Mouse (Mus musculus) hindbrain, embryonic 11.5 days (tissue): Measurements from ENCODE around the gene Ankmy1. TPM values are rescaled to one million over a fixed set of nuclear protein-coding genes. Genes with fewer than 3 reads are reported as not detected.

Source experiments
- ATAC-seq: fragments of 200-750 bp; cut with Nextera tagmentation; 2 replicates; pipeline ENCODE4 v1.8.0; 2017; ENCODE audit warnings: mild to moderate bottlenecking, moderate TSS enrichment, moderate library complexity; ENCODE audit not compliant: low FRiP score
- DNase-seq: peaks from one replicate; pipeline ENCODE4 v3.0.0-alpha.2; 2015; ENCODE audit warnings: low spot score
- H3K27ac ChIP-seq: fragments of 300-500 bp; sonication (generic); 2 replicates; pipeline ENCODE4 v1.5.1; 2014; ENCODE audit warnings: mild to moderate bottlenecking, low read depth, low read length
- H3K27me3 ChIP-seq: fragments of 300-500 bp; sonication (generic); 2 replicates; pipeline ENCODE4 v1.6.1; 2014; ENCODE audit warnings: mild to moderate bottlenecking, low read length, moderate library complexity, mixed read lengths; ENCODE audit not compliant: control insufficient read depth, insufficient read depth
- H3K36me3 ChIP-seq: fragments of 300-500 bp; sonication (generic); 2 replicates; pipeline ENCODE4 v1.6.1; 2014; ENCODE audit warnings: mild to moderate bottlenecking, low read length, moderate library complexity, mixed read lengths; ENCODE audit not compliant: control insufficient read depth, insufficient read depth
- H3K4me1 ChIP-seq: fragments of 300-500 bp; sonication (generic); replicated peaks from 2 replicates; pipeline ENCODE4 v1.6.1; 2014; ENCODE audit warnings: low read length, mixed read lengths; ENCODE audit not compliant: control insufficient read depth, insufficient read depth
- H3K4me2 ChIP-seq: fragments of 300-500 bp; sonication (generic); replicated peaks from 2 replicates; pipeline ENCODE4 v1.6.1; 2014; ENCODE audit warnings: mild to moderate bottlenecking, low read depth, low read length
- H3K4me3 ChIP-seq: fragments of 300-500 bp; sonication (generic); 2 replicates; pipeline ENCODE4 v1.5.1; 2014; ENCODE audit warnings: low read depth, low read length
- H3K9ac ChIP-seq: fragments of 300-500 bp; sonication (generic); 2 replicates; pipeline ENCODE4 v1.6.1; 2014; ENCODE audit warnings: low read depth, low read length
- H3K9me3 ChIP-seq: fragments of 300-500 bp; sonication (generic); 2 replicates; pipeline ENCODE4 v1.6.1; 2016; ENCODE audit warnings: low read length; ENCODE audit not compliant: control insufficient read depth
- WGBS: fragments of 180-500 bp; shearing (Covaris S2); extraction: QIAGEN DNeasy Blood & Tissue Kit; methylation state at CpG from one replicate; pipeline ENCODE4 v1.1.7; 2014; 5-methylcytosine and 5-hydroxymethylcytosine counted together
- polyA plus RNA-seq: library from polyadenylated mRNA; unstranded; fragments of >200 nt; fragmentation: Nextera tagmentation; extraction: Ambion mirVana; gene quantifications from 2 replicates; pipeline ENCODE4 v1.2.1, GENCODE M21; 2014

Gene Ankmy1
- polyA plus RNA-seq, 1 experiment from 2014 or later = 0.80 TPM

GRCm38 (mm10) chr1:92888901-92889655 lies 13.6 kb downstream of the Ankmy1 start:
- Histone ChIP-seq H3K27ac (no peak overlapping the region), H3K9ac (no peak overlapping the region), H3K4me2 (no peak overlapping the region), H3K4me3 (no peak overlapping the region), H3K9me3 (no peaks in the 10 kb centered on the region), H3K27me3 (no peaks in the 10 kb centered on the region), H3K36me3 (no peaks in the 10 kb centered on the region), H3K4me1 (no peaks in the 10 kb centered on the region)
- ATAC-seq (no peak), DNase-seq (no peak)
- WGBS = 75% methylated on average over 7 of the region's 7 CpGs

- H3K27ac ChIP-seq = no peak overlapping the region
- 91% methylated on average over 6 of the region's 6 CpGs for WGBS
- no peaks in the 10 kb centered on the region for H3K4me1 ChIP-seq
- ATAC-seq (no peak), DNase-seq (no peak)
- no peaks in the 10 kb centered on the region for H3K36me3 ChIP-seq
- H3K4me2 ChIP-seq = no peak overlapping the region
- H3K4me3 ChIP-seq = no peak overlapping the region
- H3K9me3 ChIP-seq = no peaks in the 10 kb centered on the region
- no peaks in the 10 kb centered on the region for H3K27me3 ChIP-seq
- no peak overlapping the region for H3K9ac ChIP-seq
Measured at GRCm38 (mm10) chr1:92881982-92882381, 20.7 kb downstream of the Ankmy1 start.

- Histone ChIP-seq H3K27ac (no peak overlapping the region), H3K4me3 (no peak overlapping the region), H3K9ac (no peak overlapping the region), H3K36me3 (no peaks in the 10 kb centered on the region), H3K4me2 (no peak overlapping the region), H3K9me3 (no peaks in the 10 kb centered on the region), H3K27me3 (no peaks in the 10 kb centered on the region), H3K4me1 (no peaks in the 10 kb centered on the region)
- DNase-seq (no peak), ATAC-seq (no peak)
- WGBS = 76% methylated on average over 5 of the region's 5 CpGs
Measured at GRCm38 (mm10) chr1:92880101-92880500, 22.6 kb downstream of the Ankmy1 start.

- 90% methylated on average over 12 of the region's 12 CpGs for WGBS
- Histone ChIP-seq H3K9ac (no peak overlapping the region), H3K27ac (no peak overlapping the region), H3K9me3 (no peaks in the 10 kb centered on the region), H3K4me2 (no peak overlapping the region), H3K36me3 (no peaks in the 10 kb centered on the region), H3K4me3 (no peak overlapping the region), H3K27me3 (no peaks in the 10 kb centered on the region), H3K4me1 (no peaks in the 10 kb centered on the region)
- ATAC-seq (no peak), DNase-seq (no peak)
Measured at GRCm38 (mm10) chr1:92879266-92879665, 23.4 kb downstream of the Ankmy1 start.

- 87% methylated on average over 13 of the region's 13 CpGs for WGBS
Measured at GRCm38 (mm10) chr1:92878066-92878741, 24.5 kb downstream of the Ankmy1 start.

GRCm38 (mm10) chr1:92877431-92877978 lies 25.2 kb downstream of the Ankmy1 start:
- no peaks in the 10 kb centered on the region for H3K9me3 ChIP-seq
- DNase-seq = no peak
- no peak for ATAC-seq
- WGBS = 69% methylated on average over 12 of the region's 12 CpGs
- no peak overlapping the region for H3K9ac ChIP-seq
- no peaks in the 10 kb centered on the region for H3K27me3 ChIP-seq
- H3K4me2 ChIP-seq = no peak overlapping the region
- H3K27ac ChIP-seq = no peak overlapping the region
- H3K4me3 ChIP-seq = no peak overlapping the region
- no peaks in the 10 kb centered on the region for H3K4me1 ChIP-seq
- no peaks in the 10 kb centered on the region for H3K36me3 ChIP-seq

More at GRCm38 (mm10) chr1:92878066-92878741, 24.5 kb downstream of the Ankmy1 start:
- Histone ChIP-seq H3K9me3 (no peaks in the 10 kb centered on the region), H3K27me3 (no peaks in the 10 kb centered on the region), H3K36me3 (no peaks in the 10 kb centered on the region), H3K27ac (no peak overlapping the region), H3K4me1 (no peaks in the 10 kb centered on the region), H3K4me2 (no peak overlapping the region), H3K4me3 (no peak overlapping the region), H3K9ac (no peak overlapping the region)
- no peak for ATAC-seq
- no peak for DNase-seq

- no peak for DNase-seq
- Histone ChIP-seq H3K27me3 (no peaks in the 10 kb centered on the region), H3K4me3 (no peak overlapping the region), H3K27ac (no peak overlapping the region), H3K36me3 (no peaks in the 10 kb centered on the region), H3K4me2 (no peak overlapping the region), H3K9me3 (no peaks in the 10 kb centered on the region), H3K4me1 (no peaks in the 10 kb centered on the region), H3K9ac (no peak overlapping the region)
- WGBS = 91% methylated on average over 8 of the region's 8 CpGs
- no peak for ATAC-seq
Measured at GRCm38 (mm10) chr1:92875360-92876111, 27.2 kb downstream of the Ankmy1 start.

GRCm38 (mm10) chr1:92874011-92874410 lies 28.7 kb downstream of the Ankmy1 start:
- ATAC-seq = no peak
- Histone ChIP-seq H3K4me3 (no peak overlapping the region), H3K36me3 (no peaks in the 10 kb centered on the region), H3K4me2 (no peak overlapping the region), H3K9me3 (no peaks in the 10 kb centered on the region), H3K27me3 (no peaks in the 10 kb centered on the region), H3K9ac (no peak overlapping the region), H3K27ac (no peak overlapping the region), H3K4me1 (no peaks in the 10 kb centered on the region)
- WGBS = 81% methylated on average over 3 of the region's 3 CpGs
- DNase-seq = no peak
